Mouse (Mus musculus): ENCODE data around the gene Rad51. TPM values are rescaled to one million over a fixed set of nuclear protein-coding genes. Genes with fewer than 3 reads are reported as not detected.

Rad51 gene
- polyA plus RNA-seq, 1 experiment from 2014 or later = 39.6 TPM

DNA sequence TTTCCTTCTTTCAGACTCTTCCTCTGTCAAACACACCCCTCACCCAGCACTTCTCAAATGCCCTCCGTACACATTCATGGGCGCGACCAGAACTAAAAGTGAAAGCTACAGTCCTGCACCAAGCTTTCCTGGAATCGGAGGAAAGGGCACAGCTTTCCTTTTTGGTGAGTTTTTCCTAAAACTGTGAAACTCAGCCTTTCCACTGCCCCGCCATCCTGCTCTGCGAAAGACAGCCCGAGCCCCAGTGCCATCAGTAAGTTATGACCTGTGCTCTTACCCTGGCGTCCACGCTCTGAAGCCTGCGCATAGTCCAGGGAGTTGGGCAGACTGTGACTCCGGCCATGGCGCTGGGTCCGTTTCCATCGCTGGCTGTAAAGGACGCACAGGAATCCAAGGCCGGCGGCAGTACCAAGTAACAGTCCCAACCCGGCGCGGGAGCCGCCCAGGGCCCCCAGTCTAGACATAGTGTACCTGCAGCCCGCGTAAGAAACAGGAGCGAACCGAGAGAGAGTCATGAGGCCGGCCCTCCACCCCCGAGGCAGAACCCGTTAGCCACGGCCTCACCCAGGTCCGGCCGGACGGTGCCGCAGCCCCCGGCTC lies 43.6 kb downstream of the Rad51 start:
- ATAC-seq (replicated peaks; ENCODE audit: insufficient number of reproducible peaks, low FRiP score, low TSS enrichment) = peak; percentile 39

GRCm38 (mm10) chr2:119156681-119157572 lies 44.3 kb downstream of the Rad51 start, which contains the start of gene Rmdn3:
TSS of gene Rmdn3 (minus strand) at chr2:119157034.
- Histone ChIP-seq H3K9ac (ENCODE audit: low read depth, low read length) (peak within 1 kb of the TSS; percentile 94), H3K4me1 (ENCODE audit: control insufficient read depth, insufficient read depth, low read length) (peaks cover 8% of the 10 kb centered on the region), H3K36me3 (ENCODE audit: control insufficient read depth, insufficient read depth, low read length) (peaks cover under 1% of the 10 kb centered on the region; the same call in 1 of the 2 replicates), H3K4me2 (peak within 1 kb of the TSS; percentile 93), H3K27ac (ENCODE audit: low read depth, low read length) (peak within 1 kb of the TSS; percentile 70), H3K4me3 (ENCODE audit: low read depth, low read length) (peak within 1 kb of the TSS; percentile 99), H3K9me3 (replicated peaks; ENCODE audit: control insufficient read depth, low read length) (no peaks in the 10 kb centered on the region), H3K27me3 (ENCODE audit: control insufficient read depth, insufficient read depth, low read length) (no peaks in the 10 kb centered on the region)
- peak; percentile 83 for ATAC-seq (replicated peaks; ENCODE audit: insufficient number of reproducible peaks, low FRiP score, low TSS enrichment)
- WGBS (ENCODE audit: insufficient replicate concordance) = 1% methylated on average over 57 of the region's 57 CpGs

More for the DNA sequence above, 43.6 kb downstream of the Rad51 start:
- no peaks in the 10 kb centered on the region for H3K27me3 ChIP-seq (ENCODE audit: control insufficient read depth, insufficient read depth, low read length)
- H3K9me3 ChIP-seq (replicated peaks; ENCODE audit: control insufficient read depth, low read length) = no peaks in the 10 kb centered on the region
- H3K4me2 ChIP-seq = peak overlapping the region; percentile 93
- H3K36me3 ChIP-seq (ENCODE audit: control insufficient read depth, insufficient read depth, low read length) = peaks cover 4% of the 10 kb centered on the region; the same call in 1 of the 2 replicates
- H3K9ac ChIP-seq (ENCODE audit: low read depth, low read length) = peak overlapping the region; percentile 94
- H3K4me3 ChIP-seq (ENCODE audit: low read depth, low read length) = peak overlapping the region; percentile 99
- 4% methylated on average over 34 of the region's 34 CpGs for WGBS (ENCODE audit: insufficient replicate concordance)
- H3K27ac ChIP-seq (ENCODE audit: low read depth, low read length) = peak overlapping the region; percentile 70
- H3K4me1 ChIP-seq (ENCODE audit: control insufficient read depth, insufficient read depth, low read length) = peaks cover 8% of the 10 kb centered on the region

- Histone ChIP-seq H3K36me3 (ENCODE audit: control insufficient read depth, insufficient read depth, low read length) (no peaks in the 10 kb centered on the region), H3K9ac (ENCODE audit: low read depth, low read length) (no peak overlapping the region), H3K27me3 (ENCODE audit: control insufficient read depth, insufficient read depth, low read length) (no peaks in the 10 kb centered on the region), H3K4me3 (ENCODE audit: low read depth, low read length) (no peak overlapping the region), H3K4me1 (ENCODE audit: control insufficient read depth, insufficient read depth, low read length) (peaks cover 8% of the 10 kb centered on the region), H3K4me2 (no peak overlapping the region), H3K9me3 (replicated peaks; ENCODE audit: control insufficient read depth, low read length) (no peaks in the 10 kb centered on the region), H3K27ac (ENCODE audit: low read depth, low read length) (no peak overlapping the region)
- ATAC-seq (replicated peaks; ENCODE audit: insufficient number of reproducible peaks, low FRiP score, low TSS enrichment) = no peak
Measured at GRCm38 (mm10) chr2:119157836-119158235, 45.2 kb downstream of the Rad51 start.

DNA sequence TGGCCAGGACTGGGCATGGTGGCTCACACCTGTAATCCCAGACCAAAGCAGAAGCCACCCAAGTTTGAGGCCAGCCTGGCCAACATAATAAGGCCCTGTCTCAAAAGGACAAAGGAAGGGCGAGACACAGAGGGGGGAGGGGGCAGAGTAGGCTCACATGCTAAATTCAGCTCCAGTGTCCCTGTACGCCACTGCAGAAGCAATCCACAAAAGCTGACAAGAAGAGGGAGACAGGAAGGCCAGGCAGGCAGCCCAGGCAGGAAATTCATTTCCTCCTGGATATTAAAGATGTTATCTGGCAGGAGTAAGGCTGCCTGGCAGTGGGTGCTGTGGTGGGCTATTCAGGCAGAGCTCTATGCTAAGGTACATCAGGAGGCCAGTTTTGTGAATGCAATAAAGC lies 48.7 kb downstream of the Rad51 start:
- H3K27ac ChIP-seq (ENCODE audit: low read depth, low read length) = peak overlapping the region; percentile 37; the same call in 1 of the 2 replicates
- peak overlapping the region; percentile 61; the same call in 1 of the 2 replicates for H3K9ac ChIP-seq (ENCODE audit: low read depth, low read length)
- H3K9me3 ChIP-seq (replicated peaks; ENCODE audit: control insufficient read depth, low read length) = no peaks in the 10 kb centered on the region
- no peaks in the 10 kb centered on the region for H3K36me3 ChIP-seq (ENCODE audit: control insufficient read depth, insufficient read depth, low read length)
- no peak for ATAC-seq (replicated peaks; ENCODE audit: insufficient number of reproducible peaks, low FRiP score, low TSS enrichment)
- no peaks in the 10 kb centered on the region; the same call in 1 of the 2 replicates for H3K4me1 ChIP-seq (ENCODE audit: control insufficient read depth, insufficient read depth, low read length)
- WGBS (ENCODE audit: insufficient replicate concordance) = 12% methylated on average over 2 of the region's 2 CpGs
- H3K27me3 ChIP-seq (ENCODE audit: control insufficient read depth, insufficient read depth, low read length) = peaks cover 5% of the 10 kb centered on the region
- H3K4me2 ChIP-seq = no peak overlapping the region
- no peak overlapping the region for H3K4me3 ChIP-seq (ENCODE audit: low read depth, low read length)

DNA sequence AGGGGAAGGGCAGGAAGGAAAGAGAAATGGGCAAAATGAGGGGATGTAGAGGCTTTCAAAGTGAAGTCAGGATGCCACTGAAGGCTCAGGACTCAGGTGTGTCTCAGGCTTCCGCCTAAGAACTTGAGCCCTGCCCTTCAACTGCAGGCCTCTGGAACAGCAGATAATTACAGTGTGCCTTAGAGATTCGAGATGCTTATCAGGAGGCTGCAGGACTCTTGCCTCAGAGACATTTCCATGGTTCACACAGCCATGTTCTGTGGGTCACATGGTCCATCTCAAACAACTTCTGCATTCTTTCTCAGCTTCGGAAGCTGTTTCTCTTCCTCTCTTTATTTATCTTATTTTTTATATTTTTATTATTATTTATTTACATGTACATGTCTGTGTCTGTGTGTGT lies 50.5 kb downstream of the Rad51 start:
- Histone ChIP-seq H3K9me3 (replicated peaks; ENCODE audit: control insufficient read depth, low read length) (no peaks in the 10 kb centered on the region), H3K9ac (ENCODE audit: low read depth, low read length) (no peak overlapping the region), H3K4me1 (ENCODE audit: control insufficient read depth, insufficient read depth, low read length) (peaks cover 10% of the 10 kb centered on the region), H3K4me2 (no peak overlapping the region), H3K4me3 (ENCODE audit: low read depth, low read length) (no peak overlapping the region), H3K27me3 (ENCODE audit: control insufficient read depth, insufficient read depth, low read length) (peaks cover 13% of the 10 kb centered on the region), H3K36me3 (ENCODE audit: control insufficient read depth, insufficient read depth, low read length) (no peaks in the 10 kb centered on the region), H3K27ac (ENCODE audit: low read depth, low read length) (no peak overlapping the region)
- ATAC-seq (replicated peaks; ENCODE audit: insufficient number of reproducible peaks, low FRiP score, low TSS enrichment) = no peak
- WGBS (ENCODE audit: insufficient replicate concordance) = 53% methylated on average over 3 of the region's 3 CpGs

DNA sequence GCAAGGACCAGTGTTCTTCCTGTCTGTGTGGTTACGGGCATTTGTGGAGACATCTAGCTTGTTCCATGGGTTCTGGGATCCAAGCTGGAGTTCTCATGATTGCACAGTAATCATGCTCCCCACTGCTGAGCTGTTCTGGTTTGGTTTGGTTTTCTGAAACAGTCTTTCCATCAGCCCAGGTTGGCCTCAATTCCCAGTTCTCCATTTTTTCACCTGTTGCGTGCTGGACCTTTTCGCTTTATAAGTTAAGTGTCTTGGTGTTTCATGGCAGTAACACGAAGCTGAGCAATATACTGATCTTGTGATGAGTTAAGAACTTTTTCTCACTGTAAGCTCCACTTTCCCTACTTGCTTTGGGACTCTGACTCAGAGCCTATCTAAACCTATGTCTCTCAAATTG lies 51.4 kb downstream of the Rad51 start:
- Histone ChIP-seq H3K4me3 (ENCODE audit: low read depth, low read length) (no peak overlapping the region), H3K36me3 (ENCODE audit: control insufficient read depth, insufficient read depth, low read length) (no peaks in the 10 kb centered on the region), H3K4me2 (no peak overlapping the region), H3K27me3 (ENCODE audit: control insufficient read depth, insufficient read depth, low read length) (peaks cover 14% of the 10 kb centered on the region), H3K9ac (ENCODE audit: low read depth, low read length) (no peak overlapping the region), H3K4me1 (ENCODE audit: control insufficient read depth, insufficient read depth, low read length) (peaks cover 10% of the 10 kb centered on the region), H3K9me3 (replicated peaks; ENCODE audit: control insufficient read depth, low read length) (no peaks in the 10 kb centered on the region), H3K27ac (ENCODE audit: low read depth, low read length) (no peak overlapping the region)
- 79% methylated on average over 4 of the region's 4 CpGs for WGBS (ENCODE audit: insufficient replicate concordance)
- ATAC-seq (replicated peaks; ENCODE audit: insufficient number of reproducible peaks, low FRiP score, low TSS enrichment) = no peak

DNA sequence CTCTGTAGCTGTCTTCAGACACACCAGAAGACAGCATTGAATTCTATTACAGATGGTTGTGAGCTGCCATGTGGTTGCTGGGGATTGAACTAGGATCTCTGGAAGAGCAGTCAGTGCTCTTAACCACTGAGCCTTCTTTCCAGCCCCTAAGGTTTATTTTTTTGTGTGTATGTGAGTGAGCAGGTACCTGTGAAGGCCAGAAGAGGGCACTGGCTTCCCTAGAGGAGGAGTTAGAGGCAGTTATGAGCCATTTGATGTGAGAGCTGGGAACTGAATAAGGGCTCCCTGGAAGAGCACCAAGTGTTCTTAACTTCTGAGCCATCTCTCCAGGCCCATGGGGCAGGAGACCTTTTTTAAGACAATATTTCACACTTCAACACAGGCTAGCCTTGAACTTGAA lies 52.8 kb downstream of the Rad51 start:
- ATAC-seq (replicated peaks; ENCODE audit: insufficient number of reproducible peaks, low FRiP score, low TSS enrichment) = no peak
- Histone ChIP-seq H3K4me1 (ENCODE audit: control insufficient read depth, insufficient read depth, low read length) (peaks cover 10% of the 10 kb centered on the region), H3K4me2 (no peak overlapping the region), H3K27me3 (ENCODE audit: control insufficient read depth, insufficient read depth, low read length) (peaks cover 20% of the 10 kb centered on the region), H3K27ac (ENCODE audit: low read depth, low read length) (no peak overlapping the region), H3K9me3 (replicated peaks; ENCODE audit: control insufficient read depth, low read length) (no peaks in the 10 kb centered on the region), H3K9ac (ENCODE audit: low read depth, low read length) (no peak overlapping the region), H3K4me3 (ENCODE audit: low read depth, low read length) (no peak overlapping the region), H3K36me3 (ENCODE audit: control insufficient read depth, insufficient read depth, low read length) (no peaks in the 10 kb centered on the region)

DNA sequence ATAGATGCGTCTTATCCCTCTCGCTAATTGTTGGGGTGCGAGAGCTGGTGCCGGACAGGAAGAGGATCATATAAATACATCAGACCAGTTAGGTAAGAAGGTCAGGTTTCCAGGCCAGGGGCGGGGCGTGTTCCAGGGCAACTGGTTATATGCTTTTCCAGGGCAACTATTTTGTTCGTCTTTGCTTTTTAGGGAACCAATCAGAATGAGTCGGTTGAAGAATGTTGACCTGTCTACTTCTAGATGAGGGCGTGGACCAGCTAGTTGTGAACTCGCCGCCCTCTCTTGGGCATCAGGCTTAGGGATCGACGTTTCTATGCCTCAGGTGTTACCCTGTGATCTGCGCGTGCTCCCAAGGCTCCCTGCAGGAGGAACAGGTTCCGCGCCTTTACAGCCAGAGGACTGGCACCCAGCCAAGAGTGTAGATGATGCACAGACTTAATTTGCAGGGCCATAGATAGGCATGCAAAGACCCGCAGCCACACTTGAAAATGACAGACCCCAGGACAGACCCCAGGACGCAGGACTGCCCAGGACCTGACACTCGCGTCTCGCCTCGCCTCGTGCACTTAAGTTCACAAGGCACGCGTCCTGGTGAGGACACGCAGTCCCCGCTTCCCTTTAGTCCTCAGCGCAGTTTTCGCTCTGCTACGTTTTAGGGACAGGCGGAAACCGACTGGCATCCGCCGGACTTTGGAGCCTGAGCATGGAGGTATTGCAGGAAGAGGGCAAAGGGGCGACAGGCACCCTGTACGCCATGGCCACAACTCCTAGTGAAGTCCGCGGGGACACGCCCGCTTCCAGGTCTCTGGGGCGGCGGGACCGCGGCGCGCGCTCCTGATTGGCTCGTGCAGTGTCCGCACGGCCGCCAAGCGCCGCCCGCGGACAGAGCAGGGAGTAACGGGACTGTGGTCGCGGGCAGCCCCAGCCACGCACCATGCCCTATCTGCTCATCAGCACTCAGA lies 54.6 kb downstream of the Rad51 start, which contains the start of gene Gchfr:
Gene Gchfr (plus strand): TSS at position 873 of the 965 bp plus-strand sequence.
- H3K9me3 ChIP-seq (replicated peaks; ENCODE audit: control insufficient read depth, low read length) = no peaks in the 10 kb centered on the region
- H3K4me2 ChIP-seq = peak within 1 kb of the TSS; percentile 100
- H3K36me3 ChIP-seq (ENCODE audit: control insufficient read depth, insufficient read depth, low read length) = no peaks in the 10 kb centered on the region
- no peak within 1 kb of the TSS for H3K27ac ChIP-seq (ENCODE audit: low read depth, low read length)
- WGBS (ENCODE audit: insufficient replicate concordance) = under 1% methylated on average over 60 of the region's 60 CpGs
- peak; percentile 78 for ATAC-seq (replicated peaks; ENCODE audit: insufficient number of reproducible peaks, low FRiP score, low TSS enrichment)
- peaks cover 20% of the 10 kb centered on the region for H3K27me3 ChIP-seq (ENCODE audit: control insufficient read depth, insufficient read depth, low read length)
- peak within 1 kb of the TSS; percentile 63 for H3K9ac ChIP-seq (ENCODE audit: low read depth, low read length)
- H3K4me1 ChIP-seq (ENCODE audit: control insufficient read depth, insufficient read depth, low read length) = peaks cover 18% of the 10 kb centered on the region
- H3K4me3 ChIP-seq (ENCODE audit: low read depth, low read length) = peak within 1 kb of the TSS; percentile 50

Data from heart, embryonic 11.5 days (tissue).